Mouse (Mus musculus): ENCODE data around the gene Tatdn2. TPM values are rescaled to one million over a fixed set of nuclear protein-coding genes. Genes with fewer than 3 reads are reported as not detected.

The Tatdn2 gene
- total and polyA plus RNA-seq, 3 experiments, result 17.3 to 71.9 (median 66.7) TPM

- no peak overlapping the region for H3K27ac ChIP-seq
- no peaks in the 10 kb centered on the region for H3K4me1 ChIP-seq (ENCODE audit: control insufficient read depth, insufficient read depth, low read length)
- no peaks in the 10 kb centered on the region for H3K27me3 ChIP-seq (ENCODE audit: control insufficient read depth, insufficient read depth, low read length)
- H3K36me3 ChIP-seq (ENCODE audit: control insufficient read depth, insufficient read depth, low read length), result 0 out of 2 replicates have a peak, but pooled peaks cover 2% of the 10 kb centered on the region
- H3K9ac ChIP-seq (ENCODE audit: low read depth, low read length), result no peak overlapping the region
- DNase-seq, result no peak
- peaks cover 6% of the 10 kb centered on the region for H3K79me2 ChIP-seq (replicated peaks; ENCODE audit: control insufficient read depth, insufficient read depth, low read length)
- H3K4me3 ChIP-seq, result no peak overlapping the region
- WGBS, result 71% methylated on average over 2 of the region's 2 CpGs
- intact Hi-C loops (cut with DNase I), result loop anchor here (5.0 kb wide), 1 partner anchor 44 kb away; the partner anchor contains the start of gene Tatdn2
- TF ChIP-seq POLR2A (IDR thresholded peaks at IDR 0.05; ENCODE audit: insufficient read depth, low read depth, low read length) (no peak), EP300 (IDR thresholded peaks at IDR 0.05; ENCODE audit: insufficient read depth, low read depth, low read length) (no peak)
Observed at GRCm38 (mm10) chr6:113741425-113741824, 44.6 kb downstream of the Tatdn2 start.

GRCm38 (mm10) chr6:113742321-113742720 lies 45.5 kb downstream of the Tatdn2 start:
- peaks cover 6% of the 10 kb centered on the region; the same call in 1 of the 2 replicates for H3K79me2 ChIP-seq (replicated peaks; ENCODE audit: control insufficient read depth, insufficient read depth, low read length)
- intact Hi-C loops (cut with DNase I), result loop anchor here (5.0 kb wide), 1 partner anchor 45 kb away; the partner anchor contains the start of gene Tatdn2
- no peaks in the 10 kb centered on the region for H3K4me1 ChIP-seq (ENCODE audit: control insufficient read depth, insufficient read depth, low read length)
- no peak overlapping the region for H3K4me3 ChIP-seq
- TF ChIP-seq CTCF (IDR thresholded peaks at IDR 0.05), result no peak
- no peak for TF ChIP-seq EP300 (IDR thresholded peaks at IDR 0.05; ENCODE audit: insufficient read depth, low read depth, low read length)
- TF ChIP-seq POLR2A (IDR thresholded peaks at IDR 0.05; ENCODE audit: insufficient read depth, low read depth, low read length), result no peak
- 59% methylated on average over 1 of the region's 1 CpGs for WGBS
- no peaks in the 10 kb centered on the region; the same call in 1 of the 2 replicates for H3K27me3 ChIP-seq (ENCODE audit: control insufficient read depth, insufficient read depth, low read length)
- no peak overlapping the region for H3K9ac ChIP-seq (ENCODE audit: low read depth, low read length)
- 0 out of 2 replicates have a peak, but pooled peaks cover 2% of the 10 kb centered on the region for H3K36me3 ChIP-seq (ENCODE audit: control insufficient read depth, insufficient read depth, low read length)
- no peak overlapping the region for H3K27ac ChIP-seq
- DNase-seq, result no peak

- Histone ChIP-seq H3K4me1 (ENCODE audit: control insufficient read depth, insufficient read depth, low read length) (no peaks in the 10 kb centered on the region), H3K27me3 (ENCODE audit: control insufficient read depth, insufficient read depth, low read length) (no peaks in the 10 kb centered on the region; the same call in 1 of the 2 replicates), H3K36me3 (ENCODE audit: control insufficient read depth, insufficient read depth, low read length) (0 out of 2 replicates have a peak, but pooled peaks cover 2% of the 10 kb centered on the region), H3K9ac (ENCODE audit: low read depth, low read length) (no peak overlapping the region), H3K79me2 (replicated peaks; ENCODE audit: control insufficient read depth, insufficient read depth, low read length) (peaks cover 6% of the 10 kb centered on the region; the same call in 1 of the 2 replicates), H3K27ac (no peak overlapping the region), H3K4me3 (no peak overlapping the region)
- DNase-seq, result no peak
- intact Hi-C loops (cut with DNase I), result loop anchor here (5.0 kb wide), 1 partner anchor 46 kb away; the partner anchor contains the start of gene Tatdn2
- no peak for TF ChIP-seq CTCF (IDR thresholded peaks at IDR 0.05)
- no peak for TF ChIP-seq POLR2A (IDR thresholded peaks at IDR 0.05; ENCODE audit: insufficient read depth, low read depth, low read length)
- TF ChIP-seq EP300 (IDR thresholded peaks at IDR 0.05; ENCODE audit: insufficient read depth, low read depth, low read length), result no peak
- WGBS, result 43% methylated on average over 1 of the region's 1 CpGs
Observed at GRCm38 (mm10) chr6:113743111-113743510, 46.3 kb downstream of the Tatdn2 start.

DNA sequence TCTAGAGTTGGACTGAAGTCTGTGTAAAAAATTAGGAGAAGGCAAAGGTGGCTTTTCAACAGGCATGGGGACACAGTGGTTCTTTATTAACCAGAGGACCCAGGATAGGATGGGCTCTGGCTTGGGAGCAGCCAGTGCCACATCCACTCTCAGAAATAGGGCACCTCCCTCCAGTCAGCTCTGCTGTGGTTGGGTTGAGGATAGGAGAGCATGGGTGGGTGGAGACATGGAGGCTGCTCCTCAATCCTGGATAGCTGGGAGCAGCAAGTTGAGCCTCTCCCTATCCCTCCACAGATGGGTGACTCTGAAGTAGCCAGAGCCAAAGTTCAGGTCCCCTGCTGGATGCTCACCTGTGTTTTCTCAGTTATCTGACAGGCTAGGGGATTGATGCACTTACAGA lies 48.3 kb downstream of the Tatdn2 start:
- DNase-seq, result no peak
- Histone ChIP-seq H3K9ac (ENCODE audit: low read depth, low read length) (no peak overlapping the region), H3K4me3 (no peak overlapping the region), H3K27ac (no peak overlapping the region), H3K27me3 (ENCODE audit: control insufficient read depth, insufficient read depth, low read length) (peaks cover 2% of the 10 kb centered on the region; the same call in 1 of the 2 replicates), H3K4me1 (ENCODE audit: control insufficient read depth, insufficient read depth, low read length) (no peaks in the 10 kb centered on the region), H3K79me2 (replicated peaks; ENCODE audit: control insufficient read depth, insufficient read depth, low read length) (peaks cover 2% of the 10 kb centered on the region; the same call in 1 of the 2 replicates), H3K36me3 (ENCODE audit: control insufficient read depth, insufficient read depth, low read length) (no peaks in the 10 kb centered on the region)
- TF ChIP-seq POLR2A (IDR thresholded peaks at IDR 0.05; ENCODE audit: insufficient read depth, low read depth, low read length) (no peak), CTCF (IDR thresholded peaks at IDR 0.05) (no peak), EP300 (IDR thresholded peaks at IDR 0.05; ENCODE audit: insufficient read depth, low read depth, low read length) (no peak)
- intact Hi-C loops (cut with DNase I), result no loop called here

- 65% methylated on average over 14 of the region's 14 CpGs for WGBS
- Histone ChIP-seq H3K27me3 (ENCODE audit: control insufficient read depth, insufficient read depth, low read length) (peaks cover 2% of the 10 kb centered on the region; the same call in 1 of the 2 replicates), H3K36me3 (ENCODE audit: control insufficient read depth, insufficient read depth, low read length) (no peaks in the 10 kb centered on the region), H3K4me3 (no peak overlapping the region), H3K27ac (no peak overlapping the region), H3K4me1 (ENCODE audit: control insufficient read depth, insufficient read depth, low read length) (no peaks in the 10 kb centered on the region), H3K9ac (ENCODE audit: low read depth, low read length) (no peak overlapping the region), H3K79me2 (replicated peaks; ENCODE audit: control insufficient read depth, insufficient read depth, low read length) (no peaks in the 10 kb centered on the region)
- no peak for DNase-seq
- TF ChIP-seq EP300 (IDR thresholded peaks at IDR 0.05; ENCODE audit: insufficient read depth, low read depth, low read length) (no peak), POLR2A (IDR thresholded peaks at IDR 0.05; ENCODE audit: insufficient read depth, low read depth, low read length) (no peak), CTCF (IDR thresholded peaks at IDR 0.05) (no peak)
- intact Hi-C loops (cut with DNase I), result no loop called here
Observed at GRCm38 (mm10) chr6:113747284-113747683, 50.4 kb downstream of the Tatdn2 start.

GRCm38 (mm10) chr6:113748351-113748750 lies 51.5 kb downstream of the Tatdn2 start:
- no peak for TF ChIP-seq POLR2A (IDR thresholded peaks at IDR 0.05; ENCODE audit: insufficient read depth, low read depth, low read length)
- TF ChIP-seq EP300 (IDR thresholded peaks at IDR 0.05; ENCODE audit: insufficient read depth, low read depth, low read length), result no peak
- no peak for TF ChIP-seq CTCF (IDR thresholded peaks at IDR 0.05)
- Histone ChIP-seq H3K27ac (no peak overlapping the region), H3K9ac (ENCODE audit: low read depth, low read length) (peak overlapping the region; percentile 2; the same call in 1 of the 2 replicates), H3K4me1 (ENCODE audit: control insufficient read depth, insufficient read depth, low read length) (no peaks in the 10 kb centered on the region), H3K4me3 (no peak overlapping the region), H3K27me3 (ENCODE audit: control insufficient read depth, insufficient read depth, low read length) (peaks cover 2% of the 10 kb centered on the region; the same call in 1 of the 2 replicates), H3K36me3 (ENCODE audit: control insufficient read depth, insufficient read depth, low read length) (no peaks in the 10 kb centered on the region), H3K79me2 (replicated peaks; ENCODE audit: control insufficient read depth, insufficient read depth, low read length) (no peaks in the 10 kb centered on the region)
- 20% methylated on average over 26 of the region's 26 CpGs for WGBS
- no peak for DNase-seq
- intact Hi-C loops (cut with DNase I), result no loop called here
